Mouse (Mus musculus) erythroblast, embryonic 14.5 days (primary cell): Measurements from ENCODE around the gene Gm10337.

Source experiments
- GATA1 ChIP-seq: IDR thresholded peaks from 2 replicates; pipeline ENCODE4 v1.6.1; 2012; ENCODE audit warnings: low read length, inconsistent platforms, mixed read lengths
- TAL1 ChIP-seq: IDR thresholded peaks from 3 replicates; pipeline ENCODE4 v1.6.1; 2012; ENCODE audit warnings: low read length, inconsistent platforms, mixed read lengths

DNA sequence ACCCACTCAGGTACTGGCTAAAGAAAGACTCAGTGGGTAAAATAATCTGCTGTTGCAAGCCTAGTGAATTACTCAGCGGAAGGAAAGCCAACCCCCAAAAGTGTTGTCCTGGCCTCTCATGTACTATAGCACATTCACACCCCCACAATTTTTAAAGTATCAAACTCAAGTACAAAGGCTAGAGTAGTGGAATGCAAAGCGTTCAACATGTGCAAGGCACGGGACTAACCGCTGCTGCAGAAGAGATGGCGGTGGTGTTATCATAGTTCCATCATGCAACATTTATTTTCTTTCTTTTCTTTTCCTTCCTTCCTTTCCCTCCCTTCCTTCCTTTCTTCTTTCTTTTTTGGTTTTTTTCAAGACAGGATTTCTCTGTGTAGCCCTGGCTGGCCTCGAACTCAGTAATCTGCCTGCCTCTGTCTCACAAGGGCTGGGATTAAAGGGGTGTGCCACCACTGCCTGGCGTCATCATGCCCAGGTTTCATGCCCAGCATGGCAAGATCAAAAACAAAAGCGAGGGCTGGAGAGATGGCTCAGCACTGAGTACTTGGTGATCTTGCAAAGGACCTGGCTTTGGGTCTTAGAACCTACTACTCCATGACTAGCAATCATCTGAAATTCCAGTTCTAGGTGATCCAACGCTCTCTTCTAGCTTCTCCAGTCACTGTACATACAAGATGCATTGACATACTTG is 2.4 kb downstream of the Gm10337 start:
- TF ChIP-seq GATA1 (no peak), TAL1 (no peak)
